13 mouse cellular contexts compared by ENCODE assay signal in the genomic region with DNA sequence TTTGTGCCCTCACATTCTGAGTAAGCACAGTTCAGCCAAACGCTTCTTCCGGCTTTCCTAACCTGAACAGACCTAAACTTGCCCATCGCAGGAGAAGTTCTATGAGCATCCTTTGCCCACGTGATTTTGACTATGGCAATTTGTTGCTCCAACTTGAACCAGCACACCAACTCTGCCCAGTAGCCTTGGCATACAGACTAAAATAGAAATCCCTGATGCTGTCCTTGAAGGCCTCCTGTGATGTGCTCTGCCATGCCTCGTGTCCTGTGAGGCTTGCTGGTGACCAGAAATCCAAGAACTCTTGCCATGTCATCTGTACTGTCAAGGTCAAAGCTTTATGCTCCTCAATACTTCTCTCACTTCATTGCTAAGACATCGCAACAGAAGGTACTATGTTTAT. TPM values are rescaled to one million over a fixed set of nuclear protein-coding genes. Genes with fewer than 3 reads are reported as not detected.
DNase-seq lines count a peak whose midpoint lies in the region.
"Had no signal": no experiment of that assay in that cellular context is flagged by ENCODE, and none has a peak within 500 bp of the region (broad histone marks: within the 10 kb centered on the region; RNA-seq: fewer than 3 reads in every experiment).

No protein-coding gene starts in this region.

- DNase-seq in adrenal gland, adult 2 months, result peak; percentile 59
- no peak for DNase-seq in adrenal gland, adult 18-20 months (ENCODE audit: low spot score in 2 of 2)
- peak; percentile 30 for DNase-seq in adrenal gland, postnatal 14 days
- no peak for DNase-seq in adrenal gland, postnatal 4 days (ENCODE audit: low spot score in 2 of 2)
- DNase-seq in heart, adult 11 months, result peak; percentile 75
- DNase-seq in heart, postnatal 10 days, result no peak
- peak; percentile 25 to 45 for DNase-seq in adrenal gland, postnatal 36 days
- DNase-seq in right cerebral cortex, postnatal 14 days, result no peak
- DNase-seq: cerebellum, adult 11-12 months; cerebellum, adult 2 months; cerebellum, adult 9-10 months; cerebellum, postnatal 25 days; forebrain, postnatal 0 days had no signal

- intact Hi-C loops in heart, postnatal 10 days (cut with DNase I), result loop anchor here (5.0 kb wide), 2 partner anchors 53 to 187 kb away; no protein-coding TSS in a partner anchor

RNA-seq across cellular contexts. Expression of a gene that starts 1.0 kb away (rescaled TPM):
- 100 to 1,000 TPM; 150 to 169 TPM for total RNA-seq in adrenal gland, adult 2 months (2021)
- 299 and 338 TPM in 2 replicates for polyA plus RNA-seq in adrenal gland, adult 2 months (2012; rRNA removed)
- 100 to 1,000 TPM; 106 to 177 TPM for total RNA-seq in adrenal gland, adult 18-20 months (2021)
- total RNA-seq in adrenal gland, postnatal 14 days (2021), result 124 and 125 TPM in 2 replicates
- total RNA-seq in adrenal gland, postnatal 4 days (2021), result 100 to 1,000 TPM; 237 to 251 TPM
- 10 to 100 TPM; 68.5 to 71.9 TPM for total RNA-seq in heart, postnatal 10 days (2021)
- total RNA-seq in adrenal gland, postnatal 36 days (2021), result 100 to 1,000 TPM; 134 to 198 TPM

Comparison
In these comparisons a context has a peak if more than half of its experiments do, and no peak if none do; other contexts are left out.
1. DNase-seq: peak in adrenal gland, adult 2 months (single experiment), adrenal gland, postnatal 14 days (single experiment), heart, adult 11 months (single experiment) and adrenal gland, postnatal 36 days (2 of 2); none in adrenal gland, adult 18-20 months (0 of 2), adrenal gland, postnatal 4 days (0 of 2), heart, postnatal 10 days (0 of 2) and right cerebral cortex, postnatal 14 days (single experiment).